Comparison of ENCODE assay signal across 8 mouse cellular contexts in genomic region chr13:100670181-100670741, GRCm38 (mm10). TPM values are rescaled to one million over a fixed set of nuclear protein-coding genes. Genes with fewer than 3 reads are reported as not detected.
DNase-seq lines count a peak whose midpoint lies in the region; ATAC-seq and TF ChIP-seq lines count a peak whose summit lies in the region.

No protein-coding gene starts in this region.

- TF ChIP-seq CTCF in liver, adult 2 months (IDR thresholded peaks at IDR 0.05; ENCODE audit: low read depth, low read length) = no peak

- peak; percentile 34 for DNase-seq in liver, adult 2 months (ENCODE audit: extremely low read depth, low read depth, low spot score)
- DNase-seq in liver = no peak
- DNase-seq in forebrain, embryonic 10.5 days (ENCODE audit: extremely low spot score, low spot score) = no peak
- DNase-seq in limb, embryonic 11.5 days (ENCODE audit: low spot score) = no peak
- no peak for DNase-seq in left cerebral cortex, adult 11 months (ENCODE audit: low spot score)
- no peak for DNase-seq in kidney, postnatal 36 days
- DNase-seq in layer of hippocampus, postnatal 10 days (ENCODE audit: low spot score in 2 of 2) = no peak

- peaks cover 4% of the 10 kb centered on the region; the same call in 1 of the 2 replicates for H3K9me3 ChIP-seq in forebrain, embryonic 10.5 days
- no peaks in the 10 kb centered on the region for H3K9me3 ChIP-seq in limb, embryonic 11.5 days (ENCODE audit: control insufficient read depth, low read length)
- H3K9me3 ChIP-seq in neural tube, embryonic 15.5 days (replicated peaks) = no peaks in the 10 kb centered on the region

- H3K9ac ChIP-seq in liver, adult 2 months (ENCODE audit: low read depth, low read length) = peak overlapping the region; percentile 42; the same call in 1 of the 2 replicates
- no peak overlapping the region for H3K9ac ChIP-seq in limb, embryonic 11.5 days (ENCODE audit: low read length)
- H3K9ac ChIP-seq in neural tube, embryonic 15.5 days (replicated peaks) = no peak overlapping the region

- H3K4me1 ChIP-seq in liver, adult 2 months (ENCODE audit: control insufficient read depth, insufficient read depth, low read length) = no peaks in the 10 kb centered on the region; the same call in 1 of the 2 replicates
- peaks cover 10% of the 10 kb centered on the region for H3K4me1 ChIP-seq in forebrain, embryonic 10.5 days
- no peaks in the 10 kb centered on the region for H3K4me1 ChIP-seq in limb, embryonic 11.5 days (ENCODE audit: control insufficient read depth, insufficient read depth, low read length)
- H3K4me1 ChIP-seq in neural tube, embryonic 15.5 days = peaks cover 7% of the 10 kb centered on the region; the same call in 1 of the 2 replicates

- peak overlapping the region; percentile 94 for H3K4me3 ChIP-seq in liver, adult 2 months (ENCODE audit: insufficient read depth, low read depth, low read length)
- peak overlapping the region; percentile 74 for H3K4me3 ChIP-seq in forebrain, embryonic 10.5 days
- H3K4me3 ChIP-seq in limb, embryonic 11.5 days (ENCODE audit: low read depth, low read length) = peak overlapping the region; percentile 63
- H3K4me3 ChIP-seq in neural tube, embryonic 15.5 days (replicated peaks) = peak overlapping the region; percentile 50

- TF ChIP-seq POLR2A in liver, adult 2 months (IDR thresholded peaks at IDR 0.05; ENCODE audit: extremely low read depth, insufficient read depth, low read length) = no peak

- H3K27me3 ChIP-seq in liver, adult 2 months (ENCODE audit: control insufficient read depth, insufficient read depth, low read length) = no peaks in the 10 kb centered on the region
- 0 out of 2 replicates have a peak, but pooled peaks cover 6% of the 10 kb centered on the region for H3K27me3 ChIP-seq in forebrain, embryonic 10.5 days (ENCODE audit: poor library complexity, severe bottlenecking)
- no peaks in the 10 kb centered on the region for H3K27me3 ChIP-seq in limb, embryonic 11.5 days (ENCODE audit: control insufficient read depth, insufficient read depth, low read length)
- H3K27me3 ChIP-seq in neural tube, embryonic 15.5 days (replicated peaks) = peaks cover 3% of the 10 kb centered on the region

- H3K4me2 ChIP-seq in limb, embryonic 11.5 days (ENCODE audit: low read depth, severe bottlenecking) = peak overlapping the region; percentile 80; the same call in 1 of the 2 replicates
- H3K4me2 ChIP-seq in neural tube, embryonic 15.5 days = peak overlapping the region; percentile 89

- 4% methylated on average over 9 of the region's 9 CpGs for WGBS in liver, adult 2 months
- WGBS in forebrain, embryonic 10.5 days = 61% methylated on average over 9 of the region's 9 CpGs
- 57% methylated on average over 9 of the region's 9 CpGs for WGBS in limb, embryonic 11.5 days
- WGBS in neural tube, embryonic 15.5 days = 63% methylated on average over 9 of the region's 9 CpGs

- peaks cover 4% of the 10 kb centered on the region; the same call in 1 of the 2 replicates for H3K79me2 ChIP-seq in liver, adult 2 months (ENCODE audit: control insufficient read depth, insufficient read depth, low read length)

- 0 out of 2 replicates have a peak overlapping the region, but pooled peaks have one; percentile 75 for H3K27ac ChIP-seq in liver, adult 2 months (replicated peaks; ENCODE audit: insufficient read depth, low read depth, low read length)
- H3K27ac ChIP-seq in forebrain, embryonic 10.5 days = peak overlapping the region; percentile 89
- no peak overlapping the region for H3K27ac ChIP-seq in limb, embryonic 11.5 days (replicated peaks; ENCODE audit: low read depth, low read length)
- no peak overlapping the region for H3K27ac ChIP-seq in neural tube, embryonic 15.5 days (replicated peaks)

- no peak for ATAC-seq in limb, embryonic 11.5 days (ENCODE audit: insufficient number of reproducible peaks, low FRiP score, low TSS enrichment, low read depth)
- no peak for ATAC-seq in neural tube, embryonic 15.5 days (ENCODE audit: low FRiP score)

- no peaks in the 10 kb centered on the region; the same call in 1 of the 2 replicates for H3K36me3 ChIP-seq in liver, adult 2 months (ENCODE audit: control insufficient read depth, insufficient read depth, low read length)
- H3K36me3 ChIP-seq in forebrain, embryonic 10.5 days (replicated peaks) = peaks cover 19% of the 10 kb centered on the region
- no peaks in the 10 kb centered on the region for H3K36me3 ChIP-seq in limb, embryonic 11.5 days (ENCODE audit: control insufficient read depth, insufficient read depth, low read length)
- H3K36me3 ChIP-seq in neural tube, embryonic 15.5 days = peaks cover 11% of the 10 kb centered on the region

RNA-seq across cellular contexts. Expression of gene Ccdc125, which starts 0.7 kb away (rescaled TPM):
- total RNA-seq in liver, adult 2 months (2014; rRNA removed) = 2.8 and 4.0 TPM in 2 replicates
- polyA plus RNA-seq in liver, adult 2 months (2012; rRNA removed) = 1.7 and 2.2 TPM in 2 replicates
- polyA plus RNA-seq in forebrain, embryonic 10.5 days (2016; fragmentation: Nextera tagmentation; extraction: Ambion mirVana) = 3.7 and 3.9 TPM in 2 replicates
- 4.6 and 5.2 TPM in 2 replicates for polyA plus RNA-seq in limb, embryonic 11.5 days (2014; fragmentation: Nextera tagmentation; extraction: Ambion mirVana)
- 1.5 and 3.7 TPM in 2 replicates for polyA plus RNA-seq in neural tube, embryonic 15.5 days (2015; fragmentation: Nextera tagmentation; extraction: Ambion mirVana)
- total RNA-seq in layer of hippocampus, postnatal 10 days (2021) = 1 to 10 TPM in 1 of 2 experiments, under 1 TPM in 1; 0.54 to 1.2 TPM

RNA-seq across cellular contexts. Expression of gene Taf9, which starts 18.9 kb away (rescaled TPM):
- 2.1 and 2.5 TPM in 2 replicates for total RNA-seq in liver, adult 2 months (2014; rRNA removed)
- polyA plus RNA-seq in liver, adult 2 months (2012; rRNA removed) = 0.67 and 0.76 TPM in 2 replicates
- polyA plus RNA-seq in forebrain, embryonic 10.5 days (2016; fragmentation: Nextera tagmentation; extraction: Ambion mirVana) = 15.1 and 18.8 TPM in 2 replicates
- 27.9 and 28.3 TPM in 2 replicates for polyA plus RNA-seq in limb, embryonic 11.5 days (2014; fragmentation: Nextera tagmentation; extraction: Ambion mirVana)
- polyA plus RNA-seq in neural tube, embryonic 15.5 days (2015; fragmentation: Nextera tagmentation; extraction: Ambion mirVana) = 25.3 and 29.1 TPM in 2 replicates
- 10 to 100 TPM; 24.1 to 32.1 TPM for total RNA-seq in layer of hippocampus, postnatal 10 days (2021)

RNA-seq across cellular contexts. Expression of gene Rad17, which starts 19.4 kb away (rescaled TPM):
- total RNA-seq in liver, adult 2 months (2014; rRNA removed) = 10.1 and 12.5 TPM in 2 replicates
- 1.8 and 2.5 TPM in 2 replicates for polyA plus RNA-seq in liver, adult 2 months (2012; rRNA removed)
- 21.3 TPM in 2 replicates for polyA plus RNA-seq in forebrain, embryonic 10.5 days (2016; fragmentation: Nextera tagmentation; extraction: Ambion mirVana)
- 31.2 and 33.1 TPM in 2 replicates for polyA plus RNA-seq in limb, embryonic 11.5 days (2014; fragmentation: Nextera tagmentation; extraction: Ambion mirVana)
- polyA plus RNA-seq in neural tube, embryonic 15.5 days (2015; fragmentation: Nextera tagmentation; extraction: Ambion mirVana) = 16.2 and 17.3 TPM in 2 replicates
- total RNA-seq in layer of hippocampus, postnatal 10 days (2021) = 10 to 100 TPM; 13.6 to 13.9 TPM

RNA-seq across cellular contexts. Expression of gene Ak6, which starts 19.5 kb away (rescaled TPM):
- 46.4 and 52.1 TPM in 2 replicates for total RNA-seq in liver, adult 2 months (2014; rRNA removed)
- polyA plus RNA-seq in liver, adult 2 months (2012; rRNA removed) = 20.3 and 20.9 TPM in 2 replicates
- 382 and 391 TPM in 2 replicates for polyA plus RNA-seq in forebrain, embryonic 10.5 days (2016; fragmentation: Nextera tagmentation; extraction: Ambion mirVana)
- polyA plus RNA-seq in limb, embryonic 11.5 days (2014; fragmentation: Nextera tagmentation; extraction: Ambion mirVana) = 341 and 345 TPM in 2 replicates
- polyA plus RNA-seq in neural tube, embryonic 15.5 days (2015; fragmentation: Nextera tagmentation; extraction: Ambion mirVana) = 306 and 309 TPM in 2 replicates
- 100 to 1,000 TPM in 1 of 2 experiments, 10 to 100 TPM in 1; 93.8 to 114 TPM for total RNA-seq in layer of hippocampus, postnatal 10 days (2021)

RNA-seq across cellular contexts. Expression of gene Marveld2, which starts 53.5 kb away (rescaled TPM):
- total RNA-seq in liver, adult 2 months (2014; rRNA removed) = 6.2 and 9.5 TPM in 2 replicates
- polyA plus RNA-seq in liver, adult 2 months (2012; rRNA removed) = 6.4 and 8.6 TPM in 2 replicates
- polyA plus RNA-seq in forebrain, embryonic 10.5 days (2016; fragmentation: Nextera tagmentation; extraction: Ambion mirVana) = 3.7 and 4.3 TPM in 2 replicates
- polyA plus RNA-seq in limb, embryonic 11.5 days (2014; fragmentation: Nextera tagmentation; extraction: Ambion mirVana) = 2.9 and 3.2 TPM in 2 replicates
- polyA plus RNA-seq in neural tube, embryonic 15.5 days (2015; fragmentation: Nextera tagmentation; extraction: Ambion mirVana) = 2.5 and 4.9 TPM in 2 replicates
- 1 to 10 TPM; 1.9 to 2.8 TPM for total RNA-seq in layer of hippocampus, postnatal 10 days (2021)

Comparison
In these comparisons a context has a peak if more than half of its experiments do, and no peak if none do; other contexts are left out.
1. H3K27ac ChIP-seq: peak in liver, adult 2 months (single experiment) and forebrain, embryonic 10.5 days (single experiment); none in limb, embryonic 11.5 days (single experiment) and neural tube, embryonic 15.5 days (single experiment).
2. Peak in every context shown above with its lines, with median percentiles within 50 percentile points of each other: H3K4me3 ChIP-seq.